Mouse (Mus musculus): Measurements from ENCODE around the gene Olfr223. TPM values are rescaled to one million over a fixed set of nuclear protein-coding genes. Genes with fewer than 3 reads are reported as not detected.

Gene Olfr223
- polyA plus RNA-seq, 1 experiment from 2014 or later, result not detected

GRCm38 (mm10) chr11:59540123-59540522, 53.0 kb downstream of the Olfr223 start:
- Histone ChIP-seq H3K9me3 (ENCODE audit: control insufficient read depth, low read length) (no peaks in the 10 kb centered on the region), H3K9ac (ENCODE audit: low read depth, low read length) (no peak overlapping the region), H3K27ac (ENCODE audit: low read depth, low read length) (no peak overlapping the region), H3K36me3 (ENCODE audit: control insufficient read depth, insufficient read depth, low read length) (no peaks in the 10 kb centered on the region), H3K4me3 (ENCODE audit: low read length) (no peak overlapping the region), H3K4me2 (replicated peaks; ENCODE audit: low read depth, low read length) (no peak overlapping the region), H3K4me1 (ENCODE audit: control insufficient read depth, insufficient read depth, low read length) (peaks cover 9% of the 10 kb centered on the region; the same call in 1 of the 2 replicates), H3K27me3 (ENCODE audit: control insufficient read depth, insufficient read depth, low read length) (no peaks in the 10 kb centered on the region)
- 84% methylated on average over 3 of the region's 3 CpGs for WGBS
- ATAC-seq (ENCODE audit: low FRiP score, low TSS enrichment), result no peak

Other genes with a start within 250 kb of the Olfr223 start
- not detected in 2 replicates for gene Prss38, start 217.6 kb downstream of the Olfr223 start, polyA plus RNA-seq (2014; fragmentation: Nextera tagmentation; extraction: Ambion mirVana)
- gene Jmjd4, start 143.2 kb downstream of the Olfr223 start, polyA plus RNA-seq (2014; fragmentation: Nextera tagmentation; extraction: Ambion mirVana), result 10.2 and 15.1 TPM in 2 replicates
- gene Snap47, start 142.1 kb downstream of the Olfr223 start, polyA plus RNA-seq (2014; fragmentation: Nextera tagmentation; extraction: Ambion mirVana), result 98.4 and 108 TPM in 2 replicates
- gene Zfp867, start 120.8 kb downstream of the Olfr223 start, polyA plus RNA-seq (2014; fragmentation: Nextera tagmentation; extraction: Ambion mirVana), result 9.9 and 10.3 TPM in 2 replicates
- 17.9 and 27.4 TPM in 2 replicates for gene Zkscan17, start 66.5 kb downstream of the Olfr223 start, polyA plus RNA-seq (2014; fragmentation: Nextera tagmentation; extraction: Ambion mirVana)
- gene Nlrp3, start 51.7 kb downstream of the Olfr223 start, polyA plus RNA-seq (2014; fragmentation: Nextera tagmentation; extraction: Ambion mirVana), result 0.10 and 0.22 TPM in 2 replicates
- gene Olfr222, start 17.1 kb downstream of the Olfr223 start, polyA plus RNA-seq (2014; fragmentation: Nextera tagmentation; extraction: Ambion mirVana), result not detected in 2 replicates
- 53.4 and 64.1 TPM in 2 replicates for gene Mprip, start 68.0 kb upstream of the Olfr223 start, polyA plus RNA-seq (2014; fragmentation: Nextera tagmentation; extraction: Ambion mirVana)
- gene Pld6, start 194.4 kb upstream of the Olfr223 start, polyA plus RNA-seq (2014; fragmentation: Nextera tagmentation; extraction: Ambion mirVana), result 1.3 and 1.4 TPM in 2 replicates
- gene Flcn, start 216.7 kb upstream of the Olfr223 start, polyA plus RNA-seq (2014; fragmentation: Nextera tagmentation; extraction: Ambion mirVana), result 18.9 and 30.2 TPM in 2 replicates
- gene Nt5m, start 246.2 kb upstream of the Olfr223 start, polyA plus RNA-seq (2014; fragmentation: Nextera tagmentation; extraction: Ambion mirVana), result 35.0 and 36.0 TPM in 2 replicates
- gene Cops3, start 246.5 kb upstream of the Olfr223 start, polyA plus RNA-seq (2014; fragmentation: Nextera tagmentation; extraction: Ambion mirVana), result 240 and 241 TPM in 2 replicates

Measured in kidney, embryonic 14.5 days (tissue).